Mouse (Mus musculus): ENCODE measurements around the gene Pja2. TPM values are rescaled to one million over a fixed set of nuclear protein-coding genes. Genes with fewer than 3 reads are reported as not detected.
"Not testable (repeated sequence)": the region's sequence is repeated elsewhere in the genome, so short reads cannot be mapped to it uniquely, and the experiment has no call there.

Pja2 gene
- polyA plus RNA-seq, 1 experiment from 2014 or later = 107 TPM

DNA sequence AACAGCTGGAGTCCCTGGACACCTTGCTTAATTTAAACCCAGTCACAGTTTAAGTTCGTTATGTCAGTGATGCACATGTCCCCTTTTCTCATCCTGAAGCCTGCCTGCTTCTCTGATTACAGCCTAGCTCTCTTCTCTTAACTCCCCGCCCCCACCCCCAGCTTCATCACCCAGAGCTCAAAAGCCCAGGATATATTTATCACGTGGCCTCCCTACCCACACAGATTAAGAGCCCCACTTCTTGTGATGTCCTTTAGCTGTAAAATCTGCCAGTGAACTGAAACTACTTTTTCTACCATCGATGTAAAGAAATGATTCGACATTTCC, 1.0 kb upstream of the Pja2 start:
- WGBS = 26% methylated on average over 5 of the region's 5 CpGs

GRCm38 (mm10) chr17:64331291-64331897, 322 bp downstream of the Pja2 start:
- H3K9me3 ChIP-seq (replicated peaks) = no peaks in the 10 kb centered on the region
- WGBS = under 1% methylated on average over 60 of the region's 62 CpGs
- H3K4me1 ChIP-seq = peaks cover 8% of the 10 kb centered on the region

More for the DNA sequence above, 1.0 kb upstream of the Pja2 start:
- Histone ChIP-seq H3K4me2 (replicated peaks) (peak overlapping the region; percentile 68), H3K4me3 (peak overlapping the region; percentile 93), H3K36me3 (0 out of 2 replicates have a peak, but pooled peaks cover 2% of the 10 kb centered on the region), H3K4me1 (peaks cover 8% of the 10 kb centered on the region), H3K9ac (peak overlapping the region; percentile 58), H3K27ac (peak overlapping the region; percentile 90), H3K27me3 (no peaks in the 10 kb centered on the region), H3K9me3 (replicated peaks) (no peaks in the 10 kb centered on the region)
- no peak for ATAC-seq (ENCODE audit: low FRiP score)

DNA sequence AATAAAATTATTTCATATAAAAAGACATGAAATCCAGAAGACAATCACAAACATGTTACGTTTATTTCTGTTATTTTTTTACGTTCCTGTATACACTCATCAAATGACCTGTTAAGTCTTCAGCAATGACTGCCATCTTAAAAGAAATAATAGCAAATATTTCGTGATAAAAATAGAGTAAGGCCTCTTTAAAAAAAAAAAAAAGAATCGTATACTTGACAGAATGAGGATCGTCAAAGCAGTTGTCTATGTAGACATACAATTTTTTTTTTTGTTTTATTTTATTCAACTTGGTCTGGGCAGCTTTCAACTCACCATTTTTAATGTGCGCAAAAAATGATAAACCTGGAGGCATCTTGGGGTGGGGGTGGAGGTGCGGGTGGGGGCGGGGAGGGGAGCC, 831 bp downstream of the Pja2 start:
- no peaks in the 10 kb centered on the region for H3K9me3 ChIP-seq (replicated peaks)
- H3K36me3 ChIP-seq = 0 out of 2 replicates have a peak, but pooled peaks cover 6% of the 10 kb centered on the region
- no peaks in the 10 kb centered on the region for H3K27me3 ChIP-seq
- H3K27ac ChIP-seq = peak overlapping the region; percentile 98
- H3K4me2 ChIP-seq (replicated peaks) = peak overlapping the region; percentile 63
- no peak for ATAC-seq (ENCODE audit: low FRiP score)
- peak overlapping the region; percentile 93 for H3K4me3 ChIP-seq
- H3K4me1 ChIP-seq = peaks cover 8% of the 10 kb centered on the region
- H3K9ac ChIP-seq = peak overlapping the region; percentile 98
- 27% methylated on average over 8 of the region's 8 CpGs for WGBS

More at GRCm38 (mm10) chr17:64331291-64331897, 322 bp downstream of the Pja2 start:
- ATAC-seq (ENCODE audit: low FRiP score) = peak; percentile 73; the same call in 1 of the 2 replicates
- Histone ChIP-seq H3K4me3 (peak overlapping the region; percentile 93), H3K9ac (peak overlapping the region; percentile 98), H3K27ac (peak overlapping the region; percentile 98), H3K36me3 (0 out of 2 replicates have a peak, but pooled peaks cover 6% of the 10 kb centered on the region), H3K4me2 (replicated peaks) (peak overlapping the region; percentile 63), H3K27me3 (no peaks in the 10 kb centered on the region)

DNA sequence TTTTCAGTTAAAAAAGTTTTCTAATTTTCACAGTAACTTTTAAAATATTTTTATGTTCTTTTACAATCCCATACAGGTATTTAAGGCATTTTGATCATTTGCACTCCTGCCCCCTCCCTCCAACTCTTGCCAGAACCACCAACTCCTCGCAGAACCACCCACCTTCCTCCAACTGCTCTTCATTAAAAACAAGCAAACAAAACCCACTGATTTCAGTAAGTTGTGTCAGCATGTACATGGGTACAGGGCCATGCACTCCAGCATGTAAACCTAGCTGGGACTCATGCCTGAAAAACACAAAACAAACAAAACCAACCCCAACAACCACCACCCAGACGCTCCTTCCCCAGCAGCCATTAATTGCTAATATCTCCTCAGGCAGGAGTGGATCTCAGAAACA, 7.2 kb downstream of the Pja2 start:
- Histone ChIP-seq H3K9me3 (replicated peaks) (no peaks in the 10 kb centered on the region), H3K36me3 (0 out of 2 replicates have a peak, but pooled peaks cover 6% of the 10 kb centered on the region), H3K9ac (no peak overlapping the region), H3K27ac (no peak overlapping the region), H3K27me3 (no peaks in the 10 kb centered on the region), H3K4me3 (no peak overlapping the region), H3K4me2 (replicated peaks) (no peak overlapping the region), H3K4me1 (0 out of 2 replicates have a peak, but pooled peaks cover 2% of the 10 kb centered on the region)
- 83% methylated on average over 2 of the region's 2 CpGs for WGBS
- ATAC-seq (ENCODE audit: low FRiP score) = no peak

DNA sequence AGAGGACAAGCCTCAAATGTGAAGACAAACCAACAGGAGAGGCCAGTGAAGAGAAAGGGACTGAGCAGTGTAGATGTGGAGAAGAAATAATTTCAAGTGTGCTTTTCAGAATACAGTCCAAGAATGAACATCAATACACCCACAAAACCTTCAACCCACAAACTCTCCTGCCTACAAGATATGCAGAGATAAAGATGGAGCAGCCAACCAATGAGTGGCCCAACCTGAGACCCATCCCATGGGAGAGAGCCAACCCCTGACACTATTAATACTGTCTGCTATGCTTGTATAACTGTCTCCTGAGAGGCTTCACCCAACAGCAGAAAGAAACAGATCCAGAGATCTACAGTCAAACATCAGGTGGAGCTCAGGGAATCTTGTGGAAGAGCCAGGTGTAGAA, 16.3 kb downstream of the Pja2 start:
- H3K4me3 ChIP-seq = no peak overlapping the region
- no peak overlapping the region for H3K4me2 ChIP-seq (replicated peaks)
- no peak for ATAC-seq (ENCODE audit: low FRiP score)
- H3K4me1 ChIP-seq = no peaks in the 10 kb centered on the region
- no peaks in the 10 kb centered on the region for H3K27me3 ChIP-seq
- H3K36me3 ChIP-seq = peaks cover 10% of the 10 kb centered on the region
- H3K27ac ChIP-seq = no peak overlapping the region
- no peak overlapping the region for H3K9ac ChIP-seq
- no peaks in the 10 kb centered on the region for H3K9me3 ChIP-seq (replicated peaks)

GRCm38 (mm10) chr17:64314523-64314922, 17.2 kb downstream of the Pja2 start:
- not testable (repeated sequence) for H3K27ac ChIP-seq; ATAC-seq (ENCODE audit: low FRiP score); H3K4me1 ChIP-seq; H3K4me2 ChIP-seq (replicated peaks); H3K9ac ChIP-seq; H3K4me3 ChIP-seq; H3K36me3 ChIP-seq; H3K27me3 ChIP-seq; H3K9me3 ChIP-seq (replicated peaks)
- WGBS = 85% methylated on average over 1 of the region's 1 CpGs

DNA sequence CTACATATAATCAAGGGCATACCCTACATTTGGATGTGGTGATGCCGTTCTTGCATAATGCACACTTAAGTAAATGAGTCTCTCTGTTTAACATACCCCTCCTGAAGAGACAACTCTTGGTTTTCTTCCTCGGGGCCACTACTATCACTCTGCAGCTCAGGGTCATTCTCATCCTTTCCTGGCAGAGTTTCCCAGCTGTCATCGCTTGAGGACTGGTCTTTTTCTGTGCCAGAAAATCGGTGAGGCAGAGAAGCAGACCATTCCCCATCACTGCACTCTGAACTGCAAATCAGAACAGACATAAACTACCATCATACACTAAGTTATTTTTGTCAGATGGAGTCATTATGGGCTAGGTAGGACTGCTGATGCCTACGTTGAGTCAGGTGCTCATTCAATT, 34.1 kb downstream of the Pja2 start:
- 94% methylated on average over 5 of the region's 5 CpGs for WGBS
- no peaks in the 10 kb centered on the region for H3K27me3 ChIP-seq
- H3K9me3 ChIP-seq (replicated peaks) = no peaks in the 10 kb centered on the region
- no peak overlapping the region for H3K4me2 ChIP-seq (replicated peaks)
- no peak overlapping the region for H3K4me3 ChIP-seq
- no peak overlapping the region for H3K9ac ChIP-seq
- no peaks in the 10 kb centered on the region for H3K4me1 ChIP-seq
- no peak for ATAC-seq (ENCODE audit: low FRiP score)
- peaks cover 19% of the 10 kb centered on the region for H3K36me3 ChIP-seq
- H3K27ac ChIP-seq = no peak overlapping the region

DNA sequence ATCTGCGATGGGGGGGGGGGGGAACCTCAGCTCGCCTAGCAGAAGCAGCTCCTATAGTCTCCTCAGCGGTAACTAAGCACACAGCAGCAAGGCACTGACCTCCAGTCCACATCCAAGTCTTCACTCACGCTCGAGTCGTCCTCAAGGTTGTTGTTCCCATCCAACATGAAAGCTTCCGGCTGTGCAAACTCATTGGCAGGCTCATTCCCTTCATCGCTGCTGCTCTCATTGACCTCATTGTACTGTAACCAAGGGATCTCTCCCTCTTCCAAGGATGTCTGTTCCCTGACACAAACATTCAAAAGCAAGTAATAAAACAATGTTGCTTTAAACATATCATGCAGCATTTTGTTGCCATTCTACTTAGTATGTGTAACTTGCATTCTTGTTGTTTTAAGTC, 39.0 kb downstream of the Pja2 start:
- Histone ChIP-seq H3K27me3 (no peaks in the 10 kb centered on the region), H3K4me2 (replicated peaks) (no peak overlapping the region), H3K9me3 (replicated peaks) (no peaks in the 10 kb centered on the region), H3K9ac (no peak overlapping the region), H3K4me1 (no peaks in the 10 kb centered on the region), H3K36me3 (peaks cover 24% of the 10 kb centered on the region), H3K4me3 (no peak overlapping the region), H3K27ac (no peak overlapping the region)
- no peak for ATAC-seq (ENCODE audit: low FRiP score)
- WGBS = 86% methylated on average over 8 of the region's 8 CpGs

GRCm38 (mm10) chr17:64289684-64290083, 42.0 kb downstream of the Pja2 start:
- no peak for ATAC-seq (ENCODE audit: low FRiP score)
- Histone ChIP-seq H3K27ac (no peak overlapping the region), H3K27me3 (no peaks in the 10 kb centered on the region), H3K4me3 (no peak overlapping the region), H3K36me3 (peaks cover 43% of the 10 kb centered on the region), H3K9ac (no peak overlapping the region), H3K4me1 (no peaks in the 10 kb centered on the region), H3K4me2 (replicated peaks) (no peak overlapping the region), H3K9me3 (replicated peaks) (no peaks in the 10 kb centered on the region)
- WGBS = 45% methylated on average over 4 of the region's 4 CpGs

GRCm38 (mm10) chr17:64288000-64288399, 43.7 kb downstream of the Pja2 start:
- H3K27me3 ChIP-seq = no peaks in the 10 kb centered on the region
- ATAC-seq (ENCODE audit: low FRiP score) = no peak
- no peak overlapping the region for H3K4me3 ChIP-seq
- WGBS = 87% methylated on average over 7 of the region's 7 CpGs
- no peaks in the 10 kb centered on the region for H3K9me3 ChIP-seq (replicated peaks)
- H3K4me2 ChIP-seq (replicated peaks) = no peak overlapping the region
- H3K27ac ChIP-seq = 0 out of 2 replicates have a peak overlapping the region, but pooled peaks have one; percentile 7
- H3K36me3 ChIP-seq = peaks cover 52% of the 10 kb centered on the region
- no peak overlapping the region for H3K9ac ChIP-seq
- H3K4me1 ChIP-seq = no peaks in the 10 kb centered on the region

DNA sequence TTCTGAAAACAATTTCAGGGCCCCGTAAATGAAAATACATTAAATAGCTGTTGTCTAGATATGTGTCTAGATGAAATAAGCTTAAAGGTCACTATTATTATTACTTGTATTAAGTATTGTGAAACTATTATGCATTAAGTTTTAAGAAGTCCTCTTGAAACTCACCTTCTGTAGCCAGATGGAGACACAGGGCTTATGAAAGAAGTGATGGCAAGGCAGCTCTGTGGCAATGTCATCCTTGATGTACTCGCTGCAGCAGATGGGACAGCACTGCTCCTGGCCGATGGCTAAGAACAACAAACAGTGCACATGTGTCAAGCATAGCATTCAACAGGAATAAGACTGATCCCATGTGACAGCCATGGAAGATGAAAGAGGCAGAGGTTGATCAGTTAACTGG, 44.9 kb downstream of the Pja2 start:
- H3K9ac ChIP-seq = no peak overlapping the region
- peaks cover 50% of the 10 kb centered on the region for H3K36me3 ChIP-seq
- no peak overlapping the region for H3K4me3 ChIP-seq
- H3K4me1 ChIP-seq = no peaks in the 10 kb centered on the region
- H3K4me2 ChIP-seq (replicated peaks) = no peak overlapping the region
- H3K27me3 ChIP-seq = no peaks in the 10 kb centered on the region
- no peak overlapping the region for H3K27ac ChIP-seq
- ATAC-seq (ENCODE audit: low FRiP score) = no peak
- 80% methylated on average over 3 of the region's 3 CpGs for WGBS
- H3K9me3 ChIP-seq (replicated peaks) = no peaks in the 10 kb centered on the region

DNA sequence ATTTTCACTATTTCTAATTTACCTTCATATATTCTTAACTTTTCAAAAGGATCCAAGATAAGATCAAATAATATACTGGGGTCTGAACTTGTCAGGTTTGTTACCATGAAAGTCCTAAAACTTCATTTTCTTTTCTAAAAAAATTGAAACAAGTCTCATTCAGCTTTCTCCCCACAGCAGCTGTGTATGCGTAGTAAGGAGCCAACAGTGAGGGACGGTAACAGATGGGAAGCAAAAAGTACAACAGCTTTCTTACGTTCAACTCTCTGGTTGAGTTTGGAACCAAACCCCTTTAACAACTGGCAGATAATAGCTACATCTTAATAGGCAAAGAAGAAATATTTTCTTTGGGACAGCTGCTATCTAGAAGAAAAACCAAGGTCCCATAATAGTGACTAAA, 50.3 kb downstream of the Pja2 start:
- peaks cover 45% of the 10 kb centered on the region for H3K36me3 ChIP-seq
- not testable (repeated sequence) for H3K9me3 ChIP-seq (replicated peaks); H3K27me3 ChIP-seq; ATAC-seq (ENCODE audit: low FRiP score); H3K4me2 ChIP-seq (replicated peaks); H3K27ac ChIP-seq; H3K4me3 ChIP-seq; H3K9ac ChIP-seq; H3K4me1 ChIP-seq
- 88% methylated on average over 3 of the region's 3 CpGs for WGBS

- H3K4me1 ChIP-seq = no peaks in the 10 kb centered on the region
- H3K9ac ChIP-seq = no peak overlapping the region
- H3K27me3 ChIP-seq = no peaks in the 10 kb centered on the region
- no peak overlapping the region for H3K4me2 ChIP-seq (replicated peaks)
- ATAC-seq (ENCODE audit: low FRiP score) = no peak
- H3K27ac ChIP-seq = no peak overlapping the region
- 80% methylated on average over 9 of the region's 9 CpGs for WGBS
- H3K9me3 ChIP-seq (replicated peaks) = no peaks in the 10 kb centered on the region
- H3K36me3 ChIP-seq = peaks cover 16% of the 10 kb centered on the region
- H3K4me3 ChIP-seq = no peak overlapping the region
These were observed 54.0 kb downstream of the Pja2 start for GRCm38 (mm10) chr17:64277649-64278212.
